8 mouse cellular contexts compared by ENCODE assay signal in genomic region chr6:90728491-90728931, GRCm38 (mm10).
DNase-seq lines count a peak whose midpoint lies in the region; ATAC-seq and TF ChIP-seq lines count a peak whose summit lies in the region.

No protein-coding gene starts in this region.

- WGBS in intestine, embryonic 14.5 days = 0% methylated on average over 1 of the region's 1 CpGs

- intact Hi-C loops in gastrocnemius, postnatal 36 days (cut with DNase I) = loop anchor here (2.0 kb wide), 2 partner anchors 74 to 124 kb away; partner anchors contain the start of gene Slc41a3

- H3K27ac ChIP-seq in cortical plate, adult 2 months (ENCODE audit: insufficient read depth, low read length) = no peak overlapping the region
- no peak overlapping the region for H3K27ac ChIP-seq in intestine, embryonic 14.5 days (ENCODE audit: low read depth)

- H3K4me1 ChIP-seq in cortical plate, adult 2 months (ENCODE audit: control insufficient read depth, insufficient read depth, low read length) = peaks cover 15% of the 10 kb centered on the region
- peaks cover 16% of the 10 kb centered on the region for H3K4me1 ChIP-seq in intestine, embryonic 14.5 days (replicated peaks; ENCODE audit: control insufficient read depth, insufficient read depth, low read length)

- peak; percentile 91 for TF ChIP-seq CTCF in cortical plate, adult 2 months (IDR thresholded peaks at IDR 0.05; ENCODE audit: extremely low read depth, insufficient read depth, low read length)

- peak; percentile 82 for DNase-seq in ZHBTc4 (ENCODE audit: low read depth, low spot score)
- DNase-seq in gastrocnemius, postnatal 36 days = peak; percentile 84 to 86
- peak; percentile 91 for DNase-seq in intestine, embryonic 14.5 days (ENCODE audit: low spot score)
- DNase-seq in left cerebral cortex, adult 9 months (ENCODE audit: low spot score in 2 of 2) = peak; percentile 45 to 86
- DNase-seq in right cerebral cortex, adult 18-20 months = peak; percentile 80
- peak; percentile 79 to 89 for DNase-seq in urinary bladder, adult 18-20 months (ENCODE audit: low spot score in 2 of 2)

- peak; percentile 86 for ATAC-seq in intestine, embryonic 14.5 days (replicated peaks; ENCODE audit: low FRiP score, low TSS enrichment, low read depth)
- peak; percentile 95 for ATAC-seq in megakaryocyte, adult 5-6 weeks (ENCODE audit: poor library complexity, severe bottlenecking)

- no peak overlapping the region for H3K9ac ChIP-seq in intestine, embryonic 14.5 days (ENCODE audit: low read length)

- no peak overlapping the region for H3K4me3 ChIP-seq in cortical plate, adult 2 months (ENCODE audit: insufficient read depth, low read length)
- H3K4me3 ChIP-seq in intestine, embryonic 14.5 days (ENCODE audit: low read depth, low read length) = no peak overlapping the region

- H3K36me3 ChIP-seq in intestine, embryonic 14.5 days (ENCODE audit: control insufficient read depth, insufficient read depth, low read length) = no peaks in the 10 kb centered on the region

- TF ChIP-seq POLR2A in cortical plate, adult 2 months (IDR thresholded peaks at IDR 0.05; ENCODE audit: extremely low read depth, insufficient read depth, low read length) = no peak

- no peaks in the 10 kb centered on the region for H3K9me3 ChIP-seq in intestine, embryonic 14.5 days (ENCODE audit: control insufficient read depth, low read length)

- H3K27me3 ChIP-seq in intestine, embryonic 14.5 days (replicated peaks; ENCODE audit: control insufficient read depth, insufficient read depth, low read length) = no peaks in the 10 kb centered on the region

- H3K4me2 ChIP-seq in intestine, embryonic 14.5 days (ENCODE audit: low read length) = no peak overlapping the region
